Mouse (Mus musculus) E14TG2a.4 (cell line): ENCODE results near the gene Nudt3.

Experiments used
- CTCF ChIP-seq: conservative IDR thresholded peaks from 2 replicates; pipeline ENCODE4 v1.5.1; 2014; ENCODE audit warnings: low read length
- NANOG ChIP-seq: IDR thresholded peaks from 2 replicates; pipeline ENCODE4 v1.6.1; 2014; ENCODE audit warnings: borderline replicate concordance, low read length, mixed read lengths

DNA sequence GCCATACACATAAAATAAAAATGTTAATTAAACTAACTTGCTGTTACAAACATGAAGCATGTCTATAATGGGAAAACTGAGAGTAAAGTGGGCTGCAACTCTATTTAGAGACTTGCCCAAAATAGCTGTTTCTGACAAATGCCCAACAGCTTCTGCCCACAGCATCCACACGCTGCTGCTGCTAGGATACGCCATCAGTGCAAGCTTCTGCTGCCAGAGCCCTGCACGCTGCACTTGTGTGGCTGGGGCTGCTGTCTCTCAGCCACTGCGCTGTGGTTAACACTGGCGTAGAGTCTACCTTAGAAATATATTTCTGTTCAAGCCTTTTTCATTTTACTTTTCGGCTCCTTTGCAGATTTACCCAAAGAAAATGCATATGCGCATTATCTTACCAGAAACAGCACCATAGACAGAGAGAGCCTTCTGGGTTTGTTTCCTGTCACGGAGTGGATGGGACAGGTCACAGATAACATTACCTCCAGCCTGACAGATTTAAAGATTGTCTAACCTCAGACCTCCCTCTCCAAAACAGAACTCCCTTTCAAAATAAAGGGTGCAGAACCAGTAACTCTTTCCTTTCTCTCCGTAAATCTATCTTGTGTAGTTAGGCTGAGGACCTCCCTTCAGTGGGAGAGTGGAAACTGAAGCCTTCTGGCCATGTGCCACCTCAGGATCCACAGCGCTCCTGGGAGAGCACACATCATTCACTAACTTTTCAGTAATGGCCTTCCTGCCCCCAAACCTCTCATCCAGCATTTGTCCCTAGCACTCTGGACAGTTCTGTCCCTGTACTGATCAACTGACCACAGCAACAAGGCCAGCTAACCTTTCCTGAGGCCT lies 12.4 kb downstream of the Nudt3 start:
- TF ChIP-seq NANOG (no peak), CTCF (no peak)
